ENCODE assay signal across 1 mouse cellular context in the genomic region with DNA sequence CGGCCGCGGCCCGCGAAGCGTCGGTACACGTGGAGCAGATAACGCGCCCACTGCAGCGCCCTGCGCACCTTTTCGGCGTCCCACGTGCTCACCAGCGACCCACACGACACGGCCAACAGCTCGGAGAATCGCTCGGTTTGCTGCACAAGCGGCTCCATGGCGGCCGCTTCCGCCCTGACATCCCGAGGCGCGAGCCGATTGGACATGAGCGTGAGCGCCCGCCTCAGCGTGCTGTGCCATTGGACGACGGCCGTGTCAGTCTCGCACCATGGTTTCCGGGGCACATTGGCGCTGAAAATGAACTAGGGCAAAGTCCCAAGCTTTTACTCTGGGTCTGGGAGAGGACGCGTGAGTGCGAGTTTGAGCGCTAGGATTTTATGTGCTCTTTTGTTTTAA.
TF ChIP-seq lines count a peak whose summit lies in the region.

A gene (minus strand): TSS at position 171 of the 396 bp plus-strand sequence.

TF ChIP-seq in CH12.LX, 34 proteins besides CTCF, POLR2A, EP300 and RAD21 (continued from another document):
- TF ChIP-seq ZKSCAN1 (IDR thresholded peaks at IDR 0.05; ENCODE audit: borderline replicate concordance, low read depth, low read length) (no peak), PAX5 (IDR thresholded peaks at IDR 0.05; ENCODE audit: low read length) (no peak), ELF1 (IDR thresholded peaks at IDR 0.05; ENCODE audit: low read depth, low read length) (peak; percentile 81), TBP (conservative IDR thresholded peaks at IDR 0.05; ENCODE audit: low read depth, low read length) (0 out of 2 replicates have a peak, but pooled peaks have one; percentile 27), CHD1 (IDR thresholded peaks at IDR 0.05; ENCODE audit: low read depth, low read length) (no peak), POLR2AphosphoS2 (IDR thresholded peaks at IDR 0.05; ENCODE audit: low read depth, low read length) (no peak), ZNF384 (IDR thresholded peaks at IDR 0.05; ENCODE audit: low read depth, low read length) (no peak), JUND (conservative IDR thresholded peaks at IDR 0.05; ENCODE audit: low read depth, low read length) (no peak), ZC3H11A (IDR thresholded peaks at IDR 0.05; ENCODE audit: low read depth, low read length) (no peak), JUN (IDR thresholded peaks at IDR 0.05; ENCODE audit: insufficient read depth, low read depth, low read length) (no peak), CHD2 (IDR thresholded peaks at IDR 0.05; ENCODE audit: low read length) (peak; percentile 63), MAFK (IDR thresholded peaks at IDR 0.05; ENCODE audit: insufficient replicate concordance, low read length) (no peak), TCF12 (IDR thresholded peaks at IDR 0.05; ENCODE audit: low read depth, low read length) (0 out of 2 replicates have a peak, but pooled peaks have one; percentile 28), MXI1 (IDR thresholded peaks at IDR 0.05; ENCODE audit: low read depth, low read length) (peak; percentile 58; the same call in 1 of the 2 replicates), ETS1 (conservative IDR thresholded peaks at IDR 0.05; ENCODE audit: low read depth, low read length) (no peak), USF1 (IDR thresholded peaks at IDR 0.05; ENCODE audit: low read depth, low read length) (no peak)
